Mouse (Mus musculus) liver, embryonic 14.5 days (tissue): ENCODE measurements around the gene Ccdc154.

Experiments
- CTCF ChIP-seq: IDR thresholded peaks from 2 replicates; pipeline ENCODE4 v1.5.1; 2016; ENCODE audit warnings: antibody characterized with exemption, low read depth, control low read depth
- EP300 ChIP-seq: IDR thresholded peaks from 2 replicates; pipeline ENCODE4 v1.6.1; 2016; ENCODE audit warnings: antibody characterized with exemption, low read depth

DNA sequence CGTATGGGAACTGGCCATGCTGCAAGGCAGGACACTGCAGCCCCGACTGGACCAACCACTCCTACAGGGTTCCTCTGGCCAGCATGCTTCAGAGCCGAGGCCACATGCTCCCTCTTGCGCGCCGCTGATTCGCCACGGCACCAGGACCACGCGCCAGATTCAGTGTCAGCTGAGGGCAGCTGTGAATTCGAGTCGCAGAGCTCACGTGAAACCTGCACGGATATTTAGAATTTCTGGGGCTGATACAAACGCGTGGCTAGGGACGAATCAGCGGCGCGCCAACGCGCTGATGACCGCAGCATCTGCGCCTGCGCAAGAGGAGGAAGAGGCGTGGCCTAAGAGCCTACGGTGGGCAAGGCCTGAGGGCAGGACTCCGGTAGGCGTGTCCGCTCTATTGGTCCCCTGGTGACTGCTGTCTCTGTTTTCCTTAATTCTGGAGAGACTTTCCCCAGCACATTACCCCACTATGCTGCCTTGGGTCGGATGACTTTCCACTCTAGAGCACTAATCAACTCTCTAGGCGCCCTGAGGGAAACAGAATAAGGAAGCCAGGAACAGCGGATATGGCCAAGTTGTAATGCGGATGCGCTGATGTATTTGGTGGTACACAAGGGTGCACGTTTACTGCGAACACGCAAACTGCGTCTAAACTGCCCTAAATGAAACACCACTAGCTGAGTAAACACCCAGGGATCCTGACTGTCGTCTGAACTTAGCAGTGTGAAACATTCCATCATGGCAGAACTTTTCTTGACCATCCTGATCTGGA lies 46.4 kb upstream of the Ccdc154 start, which contains the start of gene Telo2:
- no peak for TF ChIP-seq EP300
- no peak for TF ChIP-seq CTCF
